Mouse (Mus musculus): ENCODE data around the gene Park7.

Gene Park7

DNA sequence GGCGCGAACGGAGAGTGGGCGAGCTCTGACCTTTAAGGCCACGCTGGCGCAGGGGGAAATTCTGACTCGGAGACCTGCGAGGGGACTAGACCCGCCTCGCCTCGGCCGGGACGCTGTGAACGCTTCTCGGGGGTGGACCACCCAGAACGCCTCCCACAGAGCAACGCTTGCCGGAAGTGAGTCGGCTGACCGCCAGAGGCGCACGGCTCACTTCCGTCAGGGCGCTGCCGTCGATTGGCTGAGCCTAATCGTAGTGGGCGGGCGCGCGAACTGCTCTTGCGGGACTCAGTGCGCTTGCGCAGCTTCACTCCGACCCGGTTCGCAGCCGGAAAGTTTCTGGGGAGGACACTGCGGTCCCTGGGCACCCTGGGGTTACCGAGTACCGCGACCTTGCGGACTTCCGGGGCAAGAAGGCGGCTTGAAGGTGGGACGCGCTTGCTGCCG lies at the start of gene Park7, which contains the start of gene Tnfrsf9:
Park7 (minus strand) TSS at position 148 of the 444 bp plus-strand sequence.
Tnfrsf9 (plus strand) TSS at position 273 of the 444 bp plus-strand sequence.
- DNase-seq (ENCODE audit: low spot score): peak; percentile 92

- DNase-seq (ENCODE audit: low spot score): no peak
Measured at GRCm38 (mm10) chr4:150963711-150964110, 49.5 kb upstream of the Park7 start.

- no peak for DNase-seq (ENCODE audit: low spot score)
Measured at GRCm38 (mm10) chr4:150962231-150962630, 48.0 kb upstream of the Park7 start.

GRCm38 (mm10) chr4:150958536-150958935 lies 44.3 kb upstream of the Park7 start:
- no peak for DNase-seq (ENCODE audit: low spot score)

- no peak for DNase-seq (ENCODE audit: low spot score)
Measured at GRCm38 (mm10) chr4:150957106-150957458, 42.8 kb upstream of the Park7 start.

DNA sequence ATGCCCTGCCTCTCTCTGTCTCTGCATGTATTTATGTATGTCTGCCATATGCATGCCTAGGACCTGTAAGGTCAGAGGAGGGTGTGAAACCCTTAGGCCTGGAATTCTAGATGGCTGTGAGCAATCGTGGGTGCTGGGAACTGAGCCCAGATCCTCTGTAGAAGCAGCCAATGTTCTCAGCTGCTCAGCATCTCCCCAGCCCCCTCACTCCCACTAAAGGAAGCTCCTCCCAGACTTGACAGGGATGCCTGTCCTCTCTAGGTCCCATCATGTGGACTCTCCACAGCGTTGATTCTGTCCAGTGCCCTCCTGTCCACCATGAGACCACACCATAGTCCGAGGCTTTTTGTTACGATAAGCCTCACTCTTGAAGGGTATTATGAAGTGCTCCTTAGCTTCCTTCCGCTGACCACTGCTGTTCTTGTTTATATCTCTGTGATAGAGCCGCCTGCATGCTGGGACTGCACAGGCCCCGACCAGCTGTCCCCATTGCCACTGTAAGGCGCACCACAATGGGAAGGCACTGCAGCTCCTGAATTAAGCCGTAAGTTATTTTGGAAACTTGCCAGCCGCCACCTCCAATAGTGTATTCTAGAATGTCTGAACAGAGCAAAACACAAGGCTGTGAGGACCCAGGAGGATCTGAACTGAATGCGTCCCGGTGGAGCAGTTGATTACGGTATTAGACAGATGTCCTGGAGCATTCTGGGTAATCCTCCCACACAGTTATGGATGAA lies 42.3 kb upstream of the Park7 start:
- no peak for DNase-seq (ENCODE audit: low spot score)

DNA sequence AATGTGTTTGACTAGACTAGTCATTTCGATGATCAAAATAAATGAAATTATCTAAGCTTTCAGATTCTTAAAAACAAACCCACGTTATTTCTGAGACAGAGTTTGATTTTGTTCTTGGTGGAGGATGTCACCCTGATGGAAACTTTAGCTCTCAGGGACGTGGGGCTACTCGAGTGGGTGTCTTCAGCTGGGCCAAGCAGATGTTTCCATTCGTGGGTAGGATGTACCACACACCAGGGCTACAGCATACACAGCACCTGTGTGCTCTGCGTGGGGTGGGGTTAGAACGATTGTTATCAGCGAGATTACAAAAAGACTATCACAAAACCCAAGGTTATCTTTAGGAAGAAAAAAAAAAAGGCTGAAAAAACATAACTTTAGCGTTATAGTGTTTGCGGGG lies 36.7 kb upstream of the Park7 start:
- DNase-seq (ENCODE audit: low spot score): no peak

GRCm38 (mm10) chr4:150944707-150945106 lies 30.5 kb upstream of the Park7 start:
- DNase-seq (ENCODE audit: low spot score): no peak

DNA sequence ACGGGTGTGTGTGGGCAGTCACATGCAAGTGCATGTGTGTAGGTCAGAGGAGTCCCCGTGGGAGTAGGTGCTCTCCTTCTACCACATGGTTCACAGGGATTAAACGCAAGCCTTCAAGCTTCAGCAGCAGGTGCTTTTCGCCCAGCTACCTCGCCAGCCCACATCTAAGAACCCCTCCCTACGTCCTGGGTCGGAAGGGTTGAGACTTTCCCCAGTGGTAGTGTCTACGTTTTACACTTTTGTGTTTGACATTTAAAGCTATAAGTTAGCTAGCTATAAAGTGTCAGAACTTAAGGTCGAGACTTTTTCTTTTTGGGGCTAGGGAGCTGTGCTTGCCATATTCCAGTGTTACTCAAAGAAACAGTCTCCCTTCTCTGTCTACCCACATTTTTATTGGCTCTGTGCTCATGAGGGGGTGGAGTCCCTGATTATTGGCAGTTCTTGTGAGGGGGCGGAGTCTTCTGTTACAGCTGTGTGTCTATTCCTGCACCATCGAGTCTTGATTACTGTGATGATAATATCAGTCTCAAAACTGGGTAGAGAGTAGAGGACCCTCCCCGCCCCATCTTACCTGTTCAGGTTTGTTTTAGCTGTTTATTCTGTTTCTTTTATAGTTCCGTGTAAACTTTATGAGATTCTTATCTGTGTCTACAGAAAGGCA lies 25.9 kb upstream of the Park7 start:
- no peak for DNase-seq (ENCODE audit: low spot score)

DNA sequence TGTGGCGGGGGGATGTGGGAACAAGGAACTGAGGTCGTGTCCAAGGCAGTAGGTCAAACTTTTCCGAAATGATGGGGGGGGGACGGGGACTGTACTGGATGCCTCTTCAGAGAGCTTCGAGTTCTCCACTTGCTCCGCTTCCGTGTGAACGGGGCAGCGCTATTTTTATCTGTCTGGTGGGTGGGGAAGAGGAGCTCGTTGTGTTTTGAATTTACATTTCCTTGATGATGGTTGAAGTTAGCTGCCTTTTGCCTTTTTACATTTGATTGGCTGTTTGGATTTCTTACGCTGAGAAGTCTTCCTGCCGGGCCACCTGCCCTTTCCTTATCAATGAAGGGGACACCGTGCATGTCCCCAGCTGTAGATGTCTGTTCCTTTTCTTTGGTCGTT lies 23.8 kb upstream of the Park7 start:
- DNase-seq (ENCODE audit: low spot score): no peak

GRCm38 (mm10) chr4:150937293-150938062 lies 23.2 kb upstream of the Park7 start:
- DNase-seq (ENCODE audit: low spot score): no peak

DNA sequence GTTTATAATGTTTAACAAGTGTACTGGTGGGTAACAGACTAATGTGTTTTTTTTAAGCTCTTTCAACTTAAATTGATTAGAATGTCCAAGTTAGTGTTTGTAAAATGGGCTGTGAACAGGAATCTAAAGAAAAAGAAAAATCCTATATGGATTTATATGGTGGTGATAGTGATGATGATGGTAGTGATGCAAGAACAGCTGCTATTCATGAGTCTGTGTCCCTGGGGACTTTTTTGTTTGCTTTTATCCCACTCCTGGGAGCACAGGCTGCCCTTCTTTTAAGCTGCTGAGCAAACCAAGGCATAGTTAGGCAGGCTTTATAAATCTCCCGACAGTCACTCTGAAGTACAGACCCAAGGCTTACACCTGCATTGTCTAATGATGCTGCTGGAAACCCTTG lies 19.3 kb upstream of the Park7 start:
- DNase-seq (ENCODE audit: low spot score): no peak

DNA sequence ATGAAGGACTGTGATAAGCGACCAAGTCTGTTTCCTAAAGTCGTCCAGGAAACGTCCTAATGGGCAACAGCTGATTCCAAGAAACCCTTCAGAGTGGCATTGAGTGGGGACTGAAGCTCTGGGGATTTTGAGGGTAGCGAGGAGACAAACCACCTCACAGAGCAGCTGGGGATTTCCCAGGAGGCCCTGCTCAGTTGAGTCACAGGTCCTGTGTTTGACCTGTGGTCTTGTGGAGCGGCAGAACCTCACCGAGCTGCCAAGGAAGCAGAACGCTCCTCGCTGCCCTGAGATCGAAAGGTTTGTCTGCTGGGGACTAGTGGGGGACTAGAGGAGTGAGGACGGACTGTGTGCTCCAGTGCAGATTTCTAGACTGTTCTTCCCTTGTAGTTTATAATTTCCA lies 13.6 kb upstream of the Park7 start:
- no peak for DNase-seq (ENCODE audit: low spot score)

DNA sequence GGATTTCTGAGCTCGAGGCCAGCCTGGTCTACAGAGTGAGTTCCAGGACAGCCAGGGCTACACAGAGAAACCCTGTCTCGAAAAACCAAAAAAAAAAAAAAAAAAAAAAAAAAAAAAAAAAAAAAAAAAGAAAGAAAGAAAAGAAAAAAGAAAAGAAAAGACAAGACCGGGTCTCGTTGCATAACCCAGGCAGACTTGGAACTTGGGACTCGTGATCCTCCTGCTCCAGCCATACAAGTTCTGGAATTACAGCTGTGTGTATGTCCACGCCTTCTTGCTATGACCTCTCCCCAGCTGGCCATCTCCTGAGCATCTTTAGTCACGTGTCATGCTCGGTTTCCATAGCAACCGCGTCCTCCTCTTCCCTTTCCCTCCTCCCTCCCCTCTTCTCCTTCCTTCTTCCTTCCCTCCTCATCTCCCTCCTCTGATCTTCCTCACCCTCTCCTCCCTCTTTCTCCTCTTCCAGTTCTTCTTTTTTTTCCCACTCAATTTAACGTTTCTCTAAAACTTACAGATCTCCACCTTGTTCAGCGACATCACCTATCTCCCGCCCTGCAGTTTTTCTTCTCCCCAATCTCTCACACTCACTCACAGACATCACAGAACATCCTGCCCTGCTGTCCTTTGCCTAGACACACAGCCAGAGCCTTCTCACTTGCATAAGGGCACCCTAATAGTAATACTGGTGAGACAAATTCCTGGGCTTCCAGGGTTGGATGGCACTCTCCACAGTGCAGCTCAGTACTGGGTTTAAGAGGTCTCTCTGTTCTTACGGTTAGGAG lies 12.9 kb upstream of the Park7 start:
- no peak for DNase-seq (ENCODE audit: low spot score)

- DNase-seq (ENCODE audit: low spot score): no peak
Measured at GRCm38 (mm10) chr4:150925923-150926322, 11.7 kb upstream of the Park7 start.

GRCm38 (mm10) chr4:150924936-150925335 lies 10.7 kb upstream of the Park7 start:
- DNase-seq (ENCODE audit: low spot score): no peak

GRCm38 (mm10) chr4:150924308-150924707 lies 10.1 kb upstream of the Park7 start:
- DNase-seq (ENCODE audit: low spot score): no peak

- no peak for DNase-seq (ENCODE audit: low spot score)
Measured at GRCm38 (mm10) chr4:150921206-150921605, 7.0 kb upstream of the Park7 start.

- DNase-seq (ENCODE audit: low spot score): no peak
Measured at GRCm38 (mm10) chr4:150917336-150918027, 3.2 kb upstream of the Park7 start.

DNA sequence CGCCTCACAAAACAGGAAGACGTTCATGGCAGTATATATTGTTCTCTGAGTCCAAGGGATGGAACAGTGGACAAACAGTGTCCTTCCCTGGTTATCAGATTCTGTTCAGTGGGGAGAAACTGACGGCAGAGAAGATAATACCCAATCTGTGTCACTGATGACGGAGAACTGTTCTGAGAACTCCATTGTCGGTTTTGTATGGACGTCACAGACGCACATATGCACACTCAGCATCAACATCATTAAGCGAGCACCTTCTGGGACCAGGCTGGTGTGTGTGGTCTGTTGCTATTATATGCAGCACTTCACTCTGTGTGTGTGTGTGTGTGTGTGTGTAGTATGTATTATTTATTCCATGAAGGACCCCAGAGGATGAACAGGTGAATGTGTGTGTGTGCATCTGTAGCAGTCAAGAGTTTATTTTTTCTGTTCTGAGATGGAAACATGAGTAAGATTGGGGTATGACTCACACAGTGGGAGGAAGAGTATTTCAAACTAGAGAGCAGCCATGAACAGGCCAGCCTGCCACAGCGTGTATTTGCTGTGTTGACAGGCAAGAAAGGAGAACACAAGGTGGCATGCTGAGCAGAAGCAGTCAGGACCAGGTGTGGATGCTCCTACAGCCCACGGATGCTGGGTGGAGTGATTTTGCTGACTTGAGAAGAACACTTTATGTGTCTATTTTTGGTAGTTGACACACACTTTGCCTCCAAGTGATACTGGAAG lies 1.1 kb upstream of the Park7 start:
- no peak for DNase-seq (ENCODE audit: low spot score)

DNA sequence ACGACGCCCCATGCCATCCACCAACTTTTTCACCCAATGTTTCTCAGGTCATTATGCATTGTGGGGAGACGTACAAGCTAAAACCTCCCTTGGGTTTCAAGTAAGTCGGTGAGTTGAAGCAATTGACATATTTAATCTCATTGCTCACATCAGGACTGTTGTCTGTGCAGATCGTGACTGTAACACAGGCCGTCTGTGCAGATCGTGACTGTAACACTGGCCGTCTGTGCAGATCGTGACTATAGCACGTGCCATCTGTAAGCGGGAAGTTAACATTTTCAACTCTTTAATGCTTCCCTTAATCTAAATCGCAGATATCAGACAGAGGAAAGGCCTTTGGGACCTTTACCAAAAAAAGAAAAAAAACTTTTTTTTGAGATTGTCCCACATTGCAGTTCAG lies 494 bp downstream of the Park7 start:
- DNase-seq (ENCODE audit: low spot score): no peak

Data from spleen, adult 12 weeks (tissue).